Mouse (Mus musculus): ENCODE data around the gene Actr6. TPM values are rescaled to one million over a fixed set of nuclear protein-coding genes. Genes with fewer than 3 reads are reported as not detected.

The Actr6 gene
- total and polyA plus RNA-seq, 3 experiments, result 14.4 to 414 (median 15.3) TPM

GRCm38 (mm10) chr10:89769096-89769495 is 37.0 kb upstream of the Actr6 start:
- TF ChIP-seq SIN3A (IDR thresholded peaks at IDR 0.05; ENCODE audit: low read length), result no peak

GRCm38 (mm10) chr10:89768352-89769020 is 36.4 kb upstream of the Actr6 start:
- Histone ChIP-seq H3K36me3 (ENCODE audit: control insufficient read depth in 1 of 2, insufficient read depth in 2 of 2, low read length in 2 of 2) (peaks cover 0 to 9% of the 10 kb centered on the region in 2 experiments; a peak in 2 of 4 replicates), H3K9me3 (replicated peaks; ENCODE audit: insufficient read depth, low read length) (no peaks in the 10 kb centered on the region), H3K4me3 (ENCODE audit: control insufficient read depth in 1 of 2, insufficient read depth in 1 of 2, low read depth in 2 of 2, low read length in 2 of 2) (no peak overlapping the region), H3K27ac (ENCODE audit: control insufficient read depth, low read depth, low read length) (no peak overlapping the region), H3K27me3 (ENCODE audit: control insufficient read depth in 1 of 2, insufficient read depth in 2 of 2, low read length in 2 of 2) (no peaks in the 10 kb centered on the region), H3K4me1 (ENCODE audit: control insufficient read depth in 1 of 2, insufficient read depth in 2 of 2, low read length in 2 of 2) (peaks cover 11 to 14% of the 10 kb centered on the region in 2 experiments), H3K9ac (ENCODE audit: control insufficient read depth, low read depth, low read length, poor library complexity, severe bottlenecking) (no peak overlapping the region), H3K79me2 (ENCODE audit: control insufficient read depth, insufficient read depth, low read length, poor library complexity) (peaks cover 5% of the 10 kb centered on the region; the same call in 1 of the 2 replicates)
- DNase-seq (ENCODE audit: low read depth, low spot score), result no peak
- TF ChIP-seq MAZ (IDR thresholded peaks at IDR 0.05; ENCODE audit: low read depth, low read length) (no peak), CHD2 (IDR thresholded peaks at IDR 0.05; ENCODE audit: low read length) (no peak), USF2 (IDR thresholded peaks at IDR 0.05; ENCODE audit: borderline replicate concordance in 1 of 2, insufficient read depth in 1 of 2, low read depth in 1 of 2, low read length in 2 of 2) (no peak), ETS1 (IDR thresholded peaks at IDR 0.05; ENCODE audit: low read depth, low read length) (no peak), ZC3H11A (IDR thresholded peaks at IDR 0.05; ENCODE audit: low read depth, low read length) (no peak), ZNF384 (IDR thresholded peaks at IDR 0.05; ENCODE audit: low read depth, low read length) (no peak), CTCF (IDR thresholded peaks at IDR 0.05 in 2 of 3, conservative IDR thresholded peaks at IDR 0.05 in 1 of 3; ENCODE audit: control insufficient read depth in 1 of 3, insufficient read depth in 1 of 3, low read depth in 2 of 3, low read length in 3 of 3, poor library complexity in 1 of 3, severe bottlenecking in 1 of 3) (no peak), POLR2A (IDR thresholded peaks at IDR 0.05; ENCODE audit: control insufficient read depth in 1 of 2, insufficient read depth in 1 of 2, low read depth in 1 of 2, low read length in 2 of 2, poor library complexity in 1 of 2) (no peak), MAFK (IDR thresholded peaks at IDR 0.05; ENCODE audit: borderline replicate concordance, low read depth, low read length) (no peak), TAL1 (IDR thresholded peaks at IDR 0.05; ENCODE audit: low read length) (no peak), SIN3A (IDR thresholded peaks at IDR 0.05; ENCODE audit: low read length) (no peak), TBP (IDR thresholded peaks at IDR 0.05; ENCODE audit: low read depth, low read length) (no peak), EP300 (IDR thresholded peaks at IDR 0.05; ENCODE audit: low read depth in 1 of 2, low read length in 2 of 2) (no peak), POLR2AphosphoS5 (IDR thresholded peaks at IDR 0.05; ENCODE audit: borderline replicate concordance, low read depth, low read length) (no peak), MYB (IDR thresholded peaks at IDR 0.05; ENCODE audit: low read depth, low read length) (no peak), MEF2A (IDR thresholded peaks at IDR 0.05; ENCODE audit: extremely low read depth, insufficient replicate concordance, low read depth, low read length, poor library complexity, severe bottlenecking) (no peak), USF1 (IDR thresholded peaks at IDR 0.05; ENCODE audit: low read depth, low read length) (no peak)

More at GRCm38 (mm10) chr10:89769096-89769495, 37.0 kb upstream of the Actr6 start:
- Histone ChIP-seq H3K4me1 (ENCODE audit: control insufficient read depth in 1 of 2, insufficient read depth in 2 of 2, low read length in 2 of 2) (peaks cover 9 to 11% of the 10 kb centered on the region in 2 experiments), H3K27me3 (ENCODE audit: control insufficient read depth in 1 of 2, insufficient read depth in 2 of 2, low read length in 2 of 2) (no peaks in the 10 kb centered on the region), H3K27ac (ENCODE audit: control insufficient read depth, low read depth, low read length) (no peak overlapping the region), H3K79me2 (ENCODE audit: control insufficient read depth, insufficient read depth, low read length, poor library complexity) (peaks cover 5% of the 10 kb centered on the region; the same call in 1 of the 2 replicates), H3K9me3 (replicated peaks; ENCODE audit: insufficient read depth, low read length) (no peaks in the 10 kb centered on the region), H3K9ac (ENCODE audit: control insufficient read depth, low read depth, low read length, poor library complexity, severe bottlenecking) (no peak overlapping the region), H3K36me3 (ENCODE audit: control insufficient read depth in 1 of 2, insufficient read depth in 2 of 2, low read length in 2 of 2) (peaks cover 0 to 7% of the 10 kb centered on the region in 2 experiments; a peak in 2 of 4 replicates), H3K4me3 (ENCODE audit: control insufficient read depth in 1 of 2, insufficient read depth in 1 of 2, low read depth in 2 of 2, low read length in 2 of 2) (no peak overlapping the region)
- no peak for DNase-seq (ENCODE audit: low read depth, low spot score)
